Mouse (Mus musculus) gastrocnemius, postnatal 4 days (tissue): ENCODE measurements around the gene Abca1. TPM values are rescaled to one million over a fixed set of nuclear protein-coding genes. Genes with fewer than 3 reads are reported as not detected.

Experiments used
- DNase-seq, 2 experiments: peaks; one replicate each; pipeline ENCODE4 v3.0.0; 2021 to 2022; ENCODE audit warnings: low spot score in 2 of 2, mixed read lengths in 2 of 2
- long read RNA-seq, 2 experiments: library from polyadenylated mRNA; stranded (forward); transcript quantifications; one replicate each; pipeline ENCODE4 v2.0.0; 2021
- total RNA-seq, 2 experiments: library from RNA; stranded (reverse); gene quantifications; 2 replicates each; pipeline ENCODE4 v1.2.3; 2021

The Abca1 gene
- 10 to 100 TPM; 13.1 to 17.0 TPM for total RNA-seq
- long read RNA-seq, experiment 1, full-length matches to known transcripts: 1 of 2 reads
- long read RNA-seq, experiment 1, partial matches to known transcripts: 0 of 2 reads
- long read RNA-seq, experiment 1, other reads (novel, unspliced or antisense): 1 of 2 reads
- long read RNA-seq, experiment 2: 0 reads

- DNase-seq: peak; percentile 72 to 88
Observed at GRCm38 (mm10) chr4:53159767-53160166, at the start of gene Abca1. Gene Abca1 (minus strand): TSS chr4:53159895.

DNA sequence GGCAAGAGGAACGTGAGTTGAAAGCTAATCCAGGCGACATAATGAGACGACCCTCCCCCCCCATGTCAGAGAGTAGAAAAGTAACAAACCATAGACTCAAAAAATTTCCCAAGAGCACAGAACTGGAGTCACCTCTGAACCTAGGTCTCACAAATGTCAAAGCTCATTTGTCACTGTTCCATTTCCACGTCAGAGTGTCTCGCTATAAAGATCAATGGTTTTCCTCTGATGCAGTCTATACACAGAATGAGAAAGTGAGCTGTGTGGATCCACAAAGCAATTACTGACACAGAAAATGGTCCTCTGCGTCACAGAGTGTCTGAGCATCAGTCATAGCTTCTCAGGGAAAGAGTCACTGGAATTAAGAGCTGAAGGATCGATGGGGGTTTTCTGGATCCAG, 44.8 kb upstream of the Abca1 start:
- DNase-seq: no peak

- no peak for DNase-seq
Observed at GRCm38 (mm10) chr4:53203595-53204400, 44.1 kb upstream of the Abca1 start.

GRCm38 (mm10) chr4:53200276-53200675, 40.6 kb upstream of the Abca1 start:
- no peak for DNase-seq

DNA sequence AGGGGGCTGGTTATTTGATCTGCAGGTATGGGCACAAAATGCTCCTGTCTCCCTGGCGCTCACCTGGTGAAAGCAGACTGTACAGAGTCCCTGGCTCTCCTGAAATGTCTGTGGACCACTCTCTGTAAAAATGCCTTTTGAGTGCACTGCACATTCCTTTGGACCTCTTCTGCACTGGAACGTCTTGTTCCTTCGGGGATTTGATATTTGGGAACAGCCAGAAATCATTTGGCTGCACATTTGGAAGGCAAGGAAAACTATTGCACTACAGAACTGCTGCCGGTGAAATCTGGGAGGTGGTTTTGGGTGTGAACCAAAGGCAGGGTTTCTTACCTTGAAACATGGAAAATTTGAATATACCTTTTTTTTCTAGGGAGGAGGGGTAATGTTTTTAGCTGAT, 38.1 kb upstream of the Abca1 start:
- peak in 1 of 2 experiments; percentile 25 for DNase-seq

DNA sequence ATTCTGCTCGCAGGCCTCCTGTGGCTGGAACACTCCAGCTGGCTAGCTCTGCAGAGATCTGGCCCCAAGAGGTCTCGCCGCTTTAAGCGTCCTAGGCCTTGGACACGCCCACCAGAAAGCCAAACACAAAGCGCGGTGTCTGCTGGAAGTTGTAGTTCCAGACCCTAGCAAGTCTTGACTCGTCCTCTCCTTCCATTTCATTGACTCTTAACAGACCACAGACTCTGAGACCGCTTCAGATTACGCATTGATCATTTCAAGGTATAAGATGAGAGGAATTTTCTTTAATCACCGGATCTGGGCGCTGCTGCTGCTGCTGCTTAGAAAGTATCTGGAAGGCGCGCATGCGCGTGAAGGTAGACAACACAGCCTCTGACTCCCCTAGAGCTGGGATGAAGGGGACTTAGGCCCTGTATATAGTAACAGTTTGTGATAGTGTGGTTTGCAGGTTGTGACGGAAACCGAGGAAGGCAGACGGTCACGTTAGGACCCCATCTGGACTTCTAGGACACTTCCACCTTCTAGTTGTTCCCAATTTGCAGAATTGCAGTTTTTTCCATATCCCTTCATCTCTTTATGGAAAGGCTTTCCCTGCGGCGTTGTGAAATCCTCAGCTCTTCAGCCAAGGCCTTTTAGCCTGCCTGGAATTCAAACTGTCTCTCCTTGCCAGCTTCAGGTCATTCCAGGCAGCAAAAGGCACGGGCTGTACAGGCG, 36.5 kb upstream of the Abca1 start:
- DNase-seq: peak; percentile 66 to 89

DNA sequence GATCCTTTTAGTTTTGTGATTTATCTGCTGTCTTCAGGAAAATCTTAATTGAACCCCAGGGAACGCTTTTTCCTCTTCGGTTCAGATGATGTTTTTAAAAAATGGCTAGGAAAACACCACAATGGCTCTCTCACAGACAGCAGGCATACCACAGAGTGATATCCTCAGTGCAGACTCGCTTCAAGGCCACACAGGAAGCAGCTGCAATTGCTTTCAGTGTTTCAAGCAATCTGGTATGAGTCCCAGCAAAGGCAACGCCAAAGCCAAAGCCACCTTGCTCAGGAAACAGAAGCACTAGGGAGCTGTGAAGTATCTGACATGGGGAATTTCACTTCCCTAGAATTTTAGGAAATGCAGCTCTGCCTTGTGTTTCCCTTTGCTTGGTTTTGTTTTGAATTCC, 27.4 kb upstream of the Abca1 start:
- peak in 1 of 2 experiments; percentile 24 for DNase-seq

GRCm38 (mm10) chr4:53186573-53186972, 26.9 kb upstream of the Abca1 start:
- DNase-seq: no peak

GRCm38 (mm10) chr4:53186141-53186540, 26.4 kb upstream of the Abca1 start:
- DNase-seq: no peak

DNA sequence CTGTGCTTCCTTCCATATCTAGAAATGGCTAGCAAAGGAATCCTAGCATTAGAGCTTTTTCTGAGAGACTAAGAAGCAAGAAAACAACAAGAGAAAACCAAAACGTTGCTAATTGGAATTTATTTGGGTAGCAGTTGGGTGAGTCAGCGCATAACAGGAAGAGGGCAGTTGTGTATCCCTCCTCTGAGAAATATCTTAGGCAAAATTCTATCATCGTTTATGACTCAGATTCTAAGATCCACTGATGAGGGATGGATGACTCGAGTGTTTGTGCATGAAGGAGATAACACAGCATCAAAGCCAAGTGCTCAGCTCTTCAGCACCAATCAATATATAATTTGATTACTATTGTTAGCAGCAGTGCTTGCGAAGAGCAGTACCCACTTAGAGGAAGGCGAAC, 21.8 kb upstream of the Abca1 start:
- DNase-seq: no peak

DNA sequence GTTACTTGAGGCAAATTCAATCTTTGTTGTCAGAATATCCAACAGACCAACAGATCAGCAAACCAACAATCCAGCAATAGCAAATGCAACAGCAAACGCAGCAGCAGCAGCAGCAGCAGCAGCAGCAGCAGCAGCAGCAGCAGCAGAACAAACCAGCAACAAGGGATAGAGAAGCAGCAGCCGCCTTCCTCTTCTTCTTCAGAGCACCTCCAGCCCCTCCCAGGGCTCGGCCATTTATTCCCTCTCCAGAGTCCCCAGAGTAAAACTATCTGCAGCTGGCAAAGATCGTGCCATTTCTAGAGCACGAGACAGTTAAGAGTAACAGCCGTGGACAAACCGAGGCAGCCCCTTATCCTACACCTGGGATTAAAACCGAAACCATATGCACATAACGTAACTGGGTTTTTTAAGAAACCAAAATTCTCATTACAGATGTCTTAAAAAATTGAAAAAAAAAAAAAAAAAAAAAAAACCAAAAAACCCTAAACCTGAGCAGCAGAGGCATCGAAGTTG, 19.7 kb upstream of the Abca1 start:
- DNase-seq: no peak

- DNase-seq: no peak
Observed at GRCm38 (mm10) chr4:53178489-53178888, 18.8 kb upstream of the Abca1 start.

DNA sequence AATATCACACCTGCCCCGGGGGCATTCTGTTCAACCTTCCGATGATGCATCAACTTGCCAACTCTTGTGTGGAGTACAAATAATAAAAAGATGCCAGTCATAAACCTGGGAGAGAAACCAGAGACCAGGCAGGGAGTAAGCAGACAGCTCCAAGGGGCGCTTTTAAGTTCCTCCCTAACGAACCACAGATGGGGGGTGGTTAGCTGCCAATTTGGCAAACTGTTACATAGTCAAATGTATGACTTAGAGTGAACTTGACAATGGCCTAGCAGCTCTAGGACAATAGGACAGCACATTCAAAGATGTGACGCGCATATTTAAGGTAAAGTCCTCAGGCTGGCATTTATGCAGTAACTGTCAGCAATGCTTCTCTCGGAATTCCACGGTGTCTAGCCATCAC, 18.0 kb upstream of the Abca1 start:
- no peak for DNase-seq

GRCm38 (mm10) chr4:53174906-53175305, 15.2 kb upstream of the Abca1 start:
- DNase-seq: no peak

- no peak for DNase-seq
Observed at GRCm38 (mm10) chr4:53170403-53170802, 10.7 kb upstream of the Abca1 start.

DNA sequence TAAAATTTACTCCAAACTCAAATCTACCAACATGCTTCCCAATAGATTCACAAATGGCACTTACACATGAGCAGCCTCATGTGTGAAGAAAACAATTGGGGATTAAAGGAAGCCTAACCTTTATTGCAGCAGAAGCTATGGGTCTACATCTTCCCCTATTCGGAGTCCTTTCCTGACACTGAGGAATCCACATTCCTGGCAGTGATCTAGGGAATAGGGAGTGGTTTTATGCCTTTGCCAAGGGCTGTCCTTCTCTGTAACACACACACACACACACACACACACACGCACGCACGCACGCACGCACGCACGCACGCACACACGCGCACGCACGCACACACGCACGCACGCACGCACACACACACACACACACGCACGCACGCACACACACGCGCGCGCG, 5.5 kb upstream of the Abca1 start:
- DNase-seq: no peak

- DNase-seq: peak in 1 of 2 experiments; percentile 34
Observed at GRCm38 (mm10) chr4:53159176-53159575, 519 bp downstream of the Abca1 start.

GRCm38 (mm10) chr4:53158634-53159033, 1.1 kb downstream of the Abca1 start:
- peak; percentile 49 to 73 for DNase-seq

DNA sequence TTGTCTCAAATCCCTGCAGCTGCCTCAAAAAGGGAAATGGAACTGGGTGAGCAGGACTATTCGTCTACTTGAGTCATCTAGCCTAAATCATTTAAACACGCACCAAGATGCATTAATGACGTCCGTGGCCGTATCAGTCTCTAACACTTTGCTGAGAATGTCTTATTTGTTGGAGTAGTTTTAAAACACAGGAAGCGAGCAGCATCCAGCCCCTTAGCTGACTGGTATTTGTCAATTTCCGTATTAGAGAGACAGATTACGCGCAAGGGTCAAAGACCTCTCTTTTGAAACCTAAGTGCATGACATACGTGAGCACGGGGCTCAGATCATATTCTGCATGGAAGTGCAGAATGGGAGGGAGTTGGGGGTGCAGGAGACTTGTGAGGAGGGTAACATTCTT, 4.2 kb downstream of the Abca1 start:
- no peak for DNase-seq

- no peak for DNase-seq
Observed at GRCm38 (mm10) chr4:53153711-53154110, 6.0 kb downstream of the Abca1 start.

GRCm38 (mm10) chr4:53153061-53153460, 6.6 kb downstream of the Abca1 start:
- no peak for DNase-seq

- DNase-seq: no peak
Observed at GRCm38 (mm10) chr4:53152655-53153054, 7.0 kb downstream of the Abca1 start.
